Mouse (Mus musculus) MN1 (cell line): ENCODE results near the gene Tank.

Source experiments
- DNase-seq: peaks from one replicate; pipeline ENCODE4 v3.0.0-alpha.2; 2016; ENCODE audit warnings: low spot score

Tank gene

DNA sequence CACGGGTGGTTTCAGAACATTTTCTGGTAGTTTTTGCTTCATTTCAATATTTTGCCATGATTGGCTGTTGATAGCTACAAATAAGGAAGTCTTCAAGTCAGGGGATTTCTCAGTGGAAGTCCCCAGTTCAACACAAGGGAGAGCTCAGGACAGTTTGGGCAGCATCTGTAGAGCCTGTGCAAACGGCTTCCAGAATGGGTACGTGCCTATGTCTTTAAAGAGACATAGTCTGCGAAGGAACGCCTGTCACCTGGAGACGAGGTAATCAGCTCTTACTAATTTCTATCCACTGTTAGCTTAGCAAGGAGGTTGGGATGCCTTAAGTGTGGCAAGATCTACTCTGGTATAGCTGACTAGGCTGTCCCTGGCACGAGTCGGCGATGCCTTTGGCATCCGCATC, at the start of gene Tank:
Tank (plus strand) TSS at position 153 of the 400 bp plus-strand sequence.
- no peak for DNase-seq

DNA sequence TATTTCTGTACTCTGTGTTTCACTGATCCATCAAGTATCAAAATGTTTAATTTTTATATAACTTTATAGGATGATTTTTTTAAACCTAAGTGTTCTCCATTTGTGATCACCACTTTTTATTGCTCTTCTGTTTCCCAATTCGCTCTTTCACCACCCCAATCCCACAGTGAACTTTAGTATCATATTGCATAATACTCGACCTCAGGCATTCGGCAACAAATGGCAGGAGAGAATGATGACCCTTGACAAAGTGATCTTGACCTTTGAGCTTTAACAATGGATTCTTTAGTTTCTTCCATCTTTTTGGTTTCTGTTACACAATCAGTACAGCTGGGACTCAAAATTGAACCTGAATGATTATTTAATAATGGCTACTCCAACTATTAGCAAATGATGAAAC, 46.1 kb upstream of the Tank start:
- no peak for DNase-seq

DNA sequence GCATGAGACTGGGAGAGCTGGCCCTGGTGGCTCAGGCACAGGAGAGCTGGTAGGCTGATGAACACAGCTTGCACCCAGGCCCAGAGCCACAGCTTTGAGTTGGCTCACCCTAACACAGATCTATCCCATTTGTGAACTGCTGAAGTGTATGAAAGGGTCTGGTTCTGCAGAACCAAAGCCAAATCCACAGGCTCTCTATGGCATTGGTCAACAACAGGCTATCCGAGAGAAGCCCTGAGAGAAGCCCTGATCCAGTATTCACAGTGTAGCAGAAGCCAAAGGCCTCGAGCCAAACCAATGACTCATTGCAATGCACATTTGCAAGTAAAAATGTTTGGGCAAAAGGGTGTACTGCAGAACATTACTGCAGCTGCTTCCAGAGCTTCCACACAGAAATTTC, 45.3 kb upstream of the Tank start:
- no peak for DNase-seq

DNA sequence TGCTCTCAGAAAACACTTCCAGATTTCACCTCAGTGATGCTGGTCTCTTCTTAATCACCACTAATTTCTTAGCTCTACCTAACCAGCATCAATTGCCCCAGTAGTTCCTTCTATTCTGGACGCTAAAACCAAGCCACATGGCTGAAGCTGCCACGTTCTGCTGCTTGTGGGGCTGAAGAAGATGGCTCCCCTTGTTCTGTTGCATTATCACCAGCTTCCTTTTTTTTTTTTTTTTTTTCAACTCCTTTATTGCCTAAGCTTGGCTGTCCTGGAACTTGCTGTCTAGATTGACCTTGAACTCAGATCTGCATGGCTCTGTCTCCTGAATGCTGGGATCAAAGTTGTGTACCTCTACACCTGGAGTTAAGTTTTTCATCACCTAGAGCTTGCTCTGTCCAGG, 41.5 kb upstream of the Tank start:
- no peak for DNase-seq

DNA sequence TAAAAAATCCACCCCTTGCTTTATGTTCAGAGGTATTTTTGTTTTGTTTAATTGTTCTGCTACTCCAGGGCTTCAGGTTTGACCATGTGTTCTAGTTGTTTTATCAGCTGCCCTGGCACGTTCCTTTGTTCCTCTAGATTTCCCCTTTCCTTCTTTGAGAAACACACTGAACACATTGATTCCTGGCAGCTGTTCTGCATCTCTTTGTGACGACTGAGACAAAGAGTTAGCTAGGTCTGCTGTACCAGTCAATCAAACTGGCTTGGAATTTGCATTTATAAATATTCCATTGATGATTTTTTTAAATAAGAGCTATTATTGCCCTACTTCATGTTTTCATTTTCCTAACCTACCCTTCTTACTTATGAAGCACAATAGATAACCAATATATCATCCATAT, 39.0 kb upstream of the Tank start:
- no peak for DNase-seq

DNA sequence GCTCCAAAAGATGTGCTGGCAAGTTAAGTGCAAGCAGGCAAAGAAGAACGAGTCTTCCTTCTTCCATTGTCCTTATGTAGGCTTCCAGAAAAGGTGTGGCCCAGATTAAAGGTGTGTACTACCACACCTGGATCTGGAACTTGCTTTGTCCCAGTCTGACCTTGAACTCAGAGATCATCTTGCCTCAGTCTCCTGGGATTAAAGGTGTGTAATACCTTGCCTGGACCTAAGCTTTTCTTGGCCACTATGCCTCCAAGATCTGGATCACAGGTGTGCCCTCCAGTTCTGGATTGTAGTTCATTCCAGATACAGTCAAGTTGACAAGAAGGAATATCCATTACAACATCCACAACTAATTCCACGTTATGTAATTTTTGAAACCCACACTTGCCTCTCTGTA, 36.0 kb upstream of the Tank start:
- no peak for DNase-seq

DNA sequence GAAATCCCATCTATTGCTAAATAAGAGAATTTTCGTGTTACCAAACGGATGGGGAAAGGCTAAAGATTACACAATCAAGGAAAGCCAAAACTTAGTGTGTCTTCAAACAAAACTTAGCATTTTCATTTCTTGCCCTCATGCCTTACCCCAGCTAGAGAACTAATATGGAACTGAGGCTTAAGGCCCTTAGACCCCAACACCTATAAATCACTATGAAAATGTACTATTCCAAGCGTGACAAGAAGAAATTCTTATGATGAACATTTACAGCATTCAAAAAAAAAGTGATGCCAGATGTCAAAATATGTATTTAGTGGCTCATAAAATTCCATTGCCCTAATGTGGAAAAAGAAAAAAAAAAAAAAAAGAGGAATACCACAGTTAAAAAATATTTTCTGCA, 32.7 kb upstream of the Tank start:
- no peak for DNase-seq

DNA sequence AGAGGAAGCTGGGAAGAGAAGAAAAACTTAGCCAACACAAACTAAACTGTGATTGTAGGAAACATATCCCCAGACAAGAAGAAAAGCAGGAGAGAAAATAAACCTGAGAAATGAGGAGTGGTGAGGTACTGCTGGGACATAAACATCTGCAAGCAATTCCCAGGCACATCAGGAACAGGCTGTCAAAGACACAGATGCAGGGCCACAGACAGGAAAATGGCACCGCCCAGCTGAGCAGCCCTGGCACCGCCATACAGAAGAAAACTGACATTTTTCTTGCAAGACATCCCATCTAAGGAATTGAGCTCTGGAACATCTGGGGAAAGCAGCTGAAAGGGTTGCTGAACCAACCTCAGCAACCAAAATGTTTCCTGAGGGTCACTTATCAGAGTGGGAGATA, 30.4 kb upstream of the Tank start:
- DNase-seq = no peak

DNA sequence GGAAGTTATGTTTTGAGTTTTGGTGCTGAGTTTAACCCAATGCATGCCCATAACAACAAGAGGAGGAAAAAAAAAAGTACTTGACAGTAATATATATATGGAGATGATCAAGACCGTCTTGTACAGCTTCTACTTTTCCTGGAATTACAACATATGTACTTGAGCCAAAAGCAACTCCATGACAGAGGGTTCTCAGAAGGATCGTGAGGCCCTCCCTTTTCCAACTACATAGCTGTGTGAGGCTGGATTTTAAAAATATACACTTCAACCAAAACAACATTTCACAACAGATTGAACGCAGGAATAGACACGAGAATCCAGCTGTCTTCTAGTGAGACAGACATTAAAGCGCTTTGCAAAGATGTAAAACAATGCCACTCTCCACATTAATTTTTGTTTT, 26.7 kb upstream of the Tank start:
- DNase-seq = no peak

DNA sequence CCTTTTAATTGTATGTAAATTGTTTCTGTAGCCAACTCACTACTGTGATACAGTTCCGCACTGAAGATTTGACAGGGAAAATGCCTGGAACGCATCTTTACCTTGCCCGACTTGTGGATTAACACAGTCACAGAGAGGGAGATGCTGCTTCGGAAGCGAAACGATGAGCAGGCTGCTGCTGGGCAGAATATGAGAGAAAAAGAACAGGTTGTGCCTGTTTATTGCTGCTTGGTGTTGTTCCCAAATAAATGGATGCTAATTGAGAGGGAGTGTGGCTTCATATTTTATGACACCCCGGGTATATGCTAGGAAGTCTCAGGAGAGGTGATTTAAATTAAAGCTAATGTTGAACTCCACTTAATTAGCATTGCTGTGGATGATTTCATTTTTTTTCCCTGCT, 23.0 kb upstream of the Tank start:
- DNase-seq = no peak

DNA sequence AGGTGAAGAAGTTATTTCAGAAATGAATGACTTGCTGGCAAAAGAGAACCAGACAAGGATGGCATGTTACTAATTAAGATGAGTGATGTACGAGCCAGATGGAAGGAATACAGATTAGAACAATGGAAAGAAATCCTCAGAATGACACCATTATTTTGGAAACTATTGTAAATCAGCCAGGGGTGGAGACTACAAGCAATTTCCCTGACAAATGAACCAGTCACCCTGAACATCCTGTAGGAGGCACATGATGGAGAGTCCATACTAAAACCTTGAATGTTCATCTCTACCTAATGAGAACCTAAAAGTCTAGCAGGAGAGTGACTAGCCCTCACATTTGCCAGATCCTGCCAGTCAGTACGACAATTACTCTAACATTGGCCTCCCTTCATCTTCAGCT, 22.6 kb upstream of the Tank start:
- DNase-seq = no peak

DNA sequence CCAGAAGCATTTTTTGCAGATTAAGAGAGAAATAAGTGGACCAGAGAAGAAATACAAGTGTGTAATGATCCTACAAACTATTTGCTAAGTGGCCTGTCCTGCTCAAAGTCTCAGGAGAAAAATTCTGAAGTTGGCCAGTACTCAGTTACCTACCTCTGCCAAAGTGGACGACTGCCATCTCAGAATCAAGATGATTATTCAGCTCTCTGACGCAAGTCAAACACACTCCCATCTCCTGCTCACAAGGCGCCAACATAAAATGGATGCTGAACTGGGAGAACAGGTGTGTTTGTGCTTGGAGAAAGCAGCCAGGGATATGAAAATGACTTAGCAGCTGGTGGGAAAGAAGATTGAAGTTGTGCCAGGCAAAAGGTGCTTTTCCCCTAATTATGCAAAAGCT, 21.7 kb upstream of the Tank start:
- DNase-seq = no peak

DNA sequence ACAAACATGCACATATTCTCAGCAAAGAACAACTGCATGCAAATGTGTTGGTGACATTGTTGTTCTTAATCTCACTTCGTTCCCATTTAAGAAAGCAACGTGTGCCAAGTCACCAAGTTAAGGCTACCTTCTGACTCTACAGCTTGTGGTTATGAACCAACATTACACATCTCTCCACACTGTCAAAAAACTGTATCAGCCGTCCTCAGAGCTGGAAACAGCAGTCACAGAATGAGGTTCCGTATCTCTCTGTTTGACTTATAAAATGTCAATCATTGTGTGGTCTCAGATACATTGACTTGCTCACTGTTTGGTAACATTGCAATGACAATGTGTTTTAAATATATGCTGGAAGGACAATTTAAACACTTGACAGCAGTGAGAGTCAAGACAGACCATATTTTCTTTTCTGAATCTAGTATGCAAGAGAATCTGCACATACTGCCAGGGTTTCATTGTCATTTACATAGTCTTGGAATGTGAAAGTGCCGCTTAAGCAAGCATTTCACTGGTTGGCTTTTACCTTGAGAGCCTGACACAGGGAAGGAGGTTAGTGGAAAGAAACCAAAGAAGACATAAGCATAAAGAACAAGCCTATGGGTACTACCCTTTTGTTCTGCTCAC, 20.4 kb upstream of the Tank start:
- DNase-seq = no peak

DNA sequence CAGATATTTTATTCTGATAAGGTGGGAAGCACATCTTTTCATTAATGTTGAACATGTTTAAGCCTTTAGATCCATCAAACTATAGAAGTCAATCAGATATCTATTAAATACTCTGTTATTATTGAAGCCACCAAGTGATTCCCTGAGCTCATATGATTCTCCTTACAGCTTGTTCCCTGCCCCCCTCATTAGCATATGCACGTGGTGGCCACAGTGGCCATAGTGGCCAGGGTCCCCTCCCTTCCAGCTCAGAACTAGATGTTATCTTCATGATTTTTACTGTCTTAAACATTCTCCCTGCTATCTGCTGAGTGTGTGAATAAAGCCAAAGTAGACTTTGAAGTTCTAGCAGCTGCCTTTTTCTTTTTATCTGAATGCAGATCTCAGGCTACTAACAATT, 17.3 kb upstream of the Tank start:
- DNase-seq = no peak

DNA sequence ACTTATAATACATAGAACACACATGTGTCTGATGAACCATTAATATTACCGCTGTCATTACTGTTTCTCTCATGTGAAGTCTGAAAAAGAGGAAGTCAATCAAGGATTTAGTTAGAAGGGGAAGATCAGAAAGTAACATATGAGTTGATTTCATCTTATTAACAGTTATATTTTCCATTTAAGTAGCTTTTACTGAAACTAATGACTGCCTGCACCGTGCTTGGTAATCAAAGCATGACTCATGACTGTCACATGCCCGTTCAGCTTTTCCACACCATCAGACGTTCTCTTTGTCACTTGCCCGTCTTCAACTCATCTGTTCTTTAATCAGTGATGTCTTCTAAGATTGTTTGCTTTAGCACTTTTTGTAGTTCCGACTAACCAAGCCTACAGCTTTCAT, 15.2 kb upstream of the Tank start:
- DNase-seq = no peak

DNA sequence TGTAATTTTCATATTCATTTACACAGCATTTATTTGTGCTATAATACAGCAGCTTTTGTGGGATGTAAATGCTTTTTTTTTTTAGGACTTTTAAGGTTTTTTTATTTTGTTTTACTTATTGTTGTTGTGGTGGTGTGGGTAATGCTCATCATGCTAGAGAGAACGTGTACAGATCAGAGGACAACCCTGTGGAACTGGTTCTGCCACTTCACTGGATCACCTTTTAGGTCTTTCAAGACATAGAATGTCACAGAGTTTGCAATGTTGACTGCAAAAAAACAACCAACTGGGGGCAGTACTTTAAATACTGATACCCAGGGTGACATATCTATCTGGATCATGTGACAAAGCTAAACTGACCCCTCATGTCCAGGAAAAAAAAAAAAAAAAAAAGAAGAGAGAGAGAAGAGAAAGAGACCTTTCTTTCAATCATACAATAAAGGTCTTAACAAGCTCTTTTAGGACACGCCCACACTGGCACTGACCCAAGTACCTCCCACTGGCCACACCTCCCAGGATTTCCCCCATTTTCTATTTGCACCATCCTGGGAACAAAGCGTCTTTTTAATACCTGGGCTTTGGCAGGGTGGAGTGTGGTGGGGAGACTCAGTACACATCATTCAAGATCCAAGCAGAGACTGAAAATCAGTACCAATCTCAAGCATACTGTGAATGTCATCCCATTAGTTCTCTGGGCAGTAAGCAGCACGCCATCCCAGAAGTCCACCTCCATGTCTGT, 11.2 kb upstream of the Tank start:
- no peak for DNase-seq

DNA sequence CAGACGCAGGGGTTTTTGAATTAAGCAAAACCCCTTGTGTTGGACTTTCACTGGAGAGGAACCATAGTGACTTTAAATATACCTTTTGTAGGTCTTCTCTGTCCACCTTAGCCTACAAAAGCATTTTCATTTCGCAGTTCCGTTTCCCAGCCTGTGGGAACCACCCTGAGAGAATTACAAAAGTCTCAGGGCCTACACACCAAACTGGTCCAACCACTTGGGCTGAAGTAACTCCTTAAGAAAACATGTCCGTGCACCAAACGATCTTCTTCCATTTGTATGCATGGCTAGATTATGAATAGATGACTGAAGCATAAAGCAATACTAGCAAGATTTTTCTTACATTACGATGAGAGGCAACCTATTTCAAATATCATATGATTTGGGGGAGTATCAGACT, 9.2 kb upstream of the Tank start:
- DNase-seq = no peak

DNA sequence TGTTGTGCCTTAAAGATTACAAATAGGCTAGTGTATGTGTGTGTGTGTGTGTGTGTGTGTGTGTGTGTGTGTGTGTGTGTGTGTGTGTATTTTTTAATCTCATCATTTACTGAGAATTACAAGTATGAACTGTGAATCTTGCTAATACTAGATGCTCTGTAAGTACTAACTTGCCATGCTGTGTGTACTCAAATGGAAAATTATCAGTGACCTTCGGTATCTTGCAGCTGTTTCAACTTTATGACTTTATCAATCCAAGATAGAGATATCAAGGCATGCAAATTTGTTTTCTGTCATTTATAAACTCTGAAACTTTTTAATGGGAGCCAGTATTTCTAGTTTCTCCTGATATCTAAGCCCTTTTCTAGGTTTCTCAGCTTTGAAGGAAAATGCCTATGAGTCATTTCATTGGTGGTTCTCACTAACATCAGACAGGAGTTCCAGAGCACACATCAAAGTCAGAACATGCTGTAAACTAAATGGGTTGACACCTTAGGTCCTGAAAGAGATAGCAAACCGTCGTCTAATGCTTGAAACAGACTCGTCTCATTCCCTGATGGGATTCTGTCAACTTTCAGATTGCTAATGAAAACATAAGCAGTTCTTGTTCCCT, 6.9 kb upstream of the Tank start:
- DNase-seq = no peak

DNA sequence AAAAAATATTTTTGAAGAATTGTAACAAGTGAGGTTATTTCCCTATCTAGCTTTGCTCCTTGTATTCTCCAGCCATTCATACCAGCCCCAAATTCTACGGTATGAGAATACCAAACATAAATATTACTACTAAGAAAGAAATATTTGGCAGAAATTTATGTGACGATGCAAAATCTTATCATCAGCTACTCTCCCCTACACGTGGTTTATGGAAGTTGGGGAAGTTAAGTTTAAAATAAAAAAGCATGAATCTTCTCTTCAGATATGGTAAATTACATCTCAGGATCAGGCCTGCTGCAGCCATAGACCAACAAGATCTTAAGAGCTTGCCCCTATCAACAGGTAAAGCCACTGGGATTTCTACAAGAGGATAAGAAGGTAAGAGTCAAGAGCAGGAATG, 1.9 kb upstream of the Tank start:
- no peak for DNase-seq

DNA sequence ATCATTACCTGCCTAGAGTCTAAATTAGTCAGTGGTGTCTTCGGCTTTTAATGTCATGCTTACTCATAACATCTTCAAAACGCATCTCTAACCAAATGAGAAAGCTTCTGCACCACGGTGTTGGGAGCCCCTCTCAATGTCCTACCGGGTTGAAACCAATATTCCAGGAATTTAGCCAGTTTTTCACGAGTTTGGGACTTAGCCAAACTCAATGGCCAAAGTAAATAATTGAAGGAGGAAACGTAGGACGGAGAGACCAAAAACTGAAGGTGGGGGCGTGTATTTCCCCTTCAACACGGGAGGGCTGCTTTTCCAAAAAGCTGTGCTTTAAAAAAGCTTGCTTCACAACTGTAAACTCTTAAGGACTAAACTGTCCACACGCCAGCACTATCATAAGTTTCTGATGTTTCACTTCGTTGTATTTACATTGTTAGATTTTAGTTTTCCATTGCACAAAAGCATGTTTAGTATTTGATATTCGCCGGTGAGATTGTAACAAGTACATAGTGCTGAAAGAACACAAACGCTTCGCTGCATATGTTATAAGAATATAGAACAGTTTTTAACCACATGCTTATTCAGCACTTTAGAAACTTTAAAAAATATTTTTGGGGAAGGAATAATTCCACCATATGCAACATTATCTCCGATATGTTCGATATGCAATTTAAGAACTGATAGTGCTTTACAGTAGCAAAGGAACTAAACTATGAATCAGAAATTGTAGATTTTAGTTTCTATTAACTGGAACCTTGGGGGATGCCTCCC, 1.3 kb upstream of the Tank start:
- no peak for DNase-seq

DNA sequence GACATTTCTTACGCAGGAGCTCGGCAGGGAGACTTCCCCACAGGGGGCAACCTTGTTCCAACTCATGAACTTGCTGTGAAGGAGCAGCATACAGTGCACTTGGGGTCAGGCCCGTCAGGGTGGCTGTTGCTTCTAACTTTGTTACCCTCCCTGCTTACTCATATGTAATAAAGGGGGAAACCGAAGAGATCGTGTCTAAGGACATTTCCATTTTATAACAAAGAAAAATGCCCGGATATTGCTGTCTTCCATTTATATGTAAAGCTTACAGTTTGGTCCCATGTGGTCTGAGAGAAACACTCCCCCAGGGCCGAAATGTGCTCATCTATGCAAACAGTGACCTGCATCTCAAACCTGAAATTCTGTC, 706 bp upstream of the Tank start:
- no peak for DNase-seq

DNA sequence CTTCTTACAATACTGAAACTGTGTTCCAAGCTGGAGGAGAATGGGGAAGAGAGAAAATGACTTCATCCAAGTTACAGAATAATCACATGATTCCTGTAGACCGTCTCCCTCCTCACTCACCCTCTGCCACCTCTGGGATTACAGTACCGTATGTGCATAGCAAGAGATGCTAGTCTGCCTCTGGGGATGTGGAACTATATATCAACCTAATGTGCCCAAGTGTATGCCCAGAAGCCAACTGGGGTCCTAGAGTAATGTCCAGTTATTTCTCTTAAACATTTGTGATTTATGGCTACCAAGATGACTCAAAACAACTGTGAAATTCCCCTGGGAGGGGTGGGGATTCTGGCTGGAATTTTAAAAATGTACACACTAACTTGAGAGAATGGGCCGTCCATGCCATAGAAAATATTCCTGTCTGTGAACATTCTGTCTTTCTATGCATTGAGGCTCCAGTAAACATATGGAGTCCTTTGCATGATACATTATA, 1.2 kb downstream of the Tank start:
- DNase-seq = no peak

DNA sequence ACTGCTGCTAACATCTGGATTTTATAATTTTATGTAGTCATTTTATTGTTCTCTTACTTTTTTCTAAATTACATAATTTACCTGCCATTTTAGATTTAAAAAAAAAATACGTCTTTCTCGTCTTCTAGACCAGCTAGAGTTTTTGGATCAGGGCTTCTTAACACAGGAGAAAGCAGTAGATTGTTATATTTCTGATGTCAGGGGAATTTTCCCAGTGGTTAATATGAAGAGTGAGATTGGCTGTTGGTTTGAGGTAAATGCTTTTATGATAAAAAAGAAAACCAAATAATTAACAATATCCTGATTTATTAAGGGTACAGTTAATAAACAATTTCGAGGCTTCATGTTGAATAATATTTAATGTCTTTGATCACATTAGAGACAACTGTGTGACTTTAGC, 1.7 kb downstream of the Tank start:
- no peak for DNase-seq
